Mouse (Mus musculus): Measurements from ENCODE around the gene Gm42372. TPM values are rescaled to one million over a fixed set of nuclear protein-coding genes. Genes with fewer than 3 reads are reported as not detected.
A peak's percentile ranks its signal among the peaks of the same experiment; 100 is the strongest.

Gene Gm42372
- not detected in 2 replicates for polyA plus RNA-seq (2012)

DNA sequence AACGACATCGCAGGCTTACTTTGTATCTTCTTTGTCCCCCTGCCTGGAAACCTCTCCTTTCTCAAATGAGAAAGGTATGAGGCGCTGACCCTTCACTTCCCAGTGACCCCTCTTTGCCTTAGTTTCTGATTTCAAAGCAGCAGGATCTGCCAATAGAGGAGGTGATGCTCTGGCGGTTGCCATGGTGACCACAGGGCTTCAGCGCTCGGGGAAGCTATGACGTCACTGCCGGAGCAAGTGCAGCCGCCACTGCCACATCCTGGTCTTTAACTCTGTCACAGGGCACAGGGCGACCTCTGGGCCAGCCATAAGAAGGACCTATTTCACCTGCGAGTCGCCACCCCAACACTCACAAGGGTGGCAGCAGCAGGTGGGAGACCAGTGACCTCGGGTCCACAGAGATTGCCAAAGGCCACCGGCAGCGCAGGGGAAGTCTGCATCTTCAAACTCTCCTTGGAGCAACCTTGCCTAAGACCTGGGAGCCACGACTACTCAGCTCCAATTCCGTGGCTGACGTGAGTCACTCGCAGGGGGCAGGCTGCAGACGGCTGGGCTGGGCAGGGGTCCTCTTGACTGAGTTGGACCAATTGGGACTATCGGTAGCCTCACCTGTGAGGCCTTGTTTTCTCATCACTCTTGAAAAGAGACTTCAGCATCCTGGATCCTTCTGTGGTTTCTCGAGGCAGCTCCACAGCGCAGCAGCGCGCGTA lies at the start of gene Gm42372:
Gene Gm42372 (plus strand): TSS at position 228 of the 710 bp plus-strand sequence.
- Histone ChIP-seq H3K27me3 (ENCODE audit: control insufficient read depth) (no peaks in the 10 kb centered on the region), H3K9me3 (ENCODE audit: control insufficient read depth, low read length) (no peaks in the 10 kb centered on the region), H3K36me3 (ENCODE audit: control insufficient read depth) (no peaks in the 10 kb centered on the region), H3K4me3 (replicated peaks) (no peak within 1 kb of the TSS), H3K4me1 (ENCODE audit: control insufficient read depth) (peaks cover 17% of the 10 kb centered on the region)
- TF ChIP-seq TAL1 (IDR thresholded peaks at IDR 0.05; ENCODE audit: low read length) (no peak), GATA1 (IDR thresholded peaks at IDR 0.05; ENCODE audit: low read length) (no peak)

DNA sequence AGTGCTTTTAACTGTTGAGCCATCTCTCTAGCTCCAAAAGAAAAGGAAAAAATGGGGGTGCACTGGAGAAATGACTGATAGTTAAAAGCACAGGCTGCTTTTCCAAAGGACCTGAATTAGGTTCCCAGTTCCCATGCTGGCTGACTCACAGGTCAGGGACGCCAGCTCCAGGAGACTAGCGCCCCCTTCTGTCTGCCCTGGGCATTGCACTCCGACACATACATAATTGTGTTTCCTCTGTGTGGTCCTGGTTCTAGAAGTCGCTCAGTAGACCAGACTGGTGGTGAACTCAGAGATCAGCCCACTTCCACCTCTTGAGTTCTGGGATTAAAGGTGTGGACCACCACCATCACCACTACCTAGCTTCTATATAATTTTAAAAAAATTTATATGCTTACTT lies 45.6 kb upstream of the Gm42372 start:
- TF ChIP-seq GATA1 (IDR thresholded peaks at IDR 0.05; ENCODE audit: low read length) (no peak), TAL1 (IDR thresholded peaks at IDR 0.05; ENCODE audit: low read length) (no peak)
- Histone ChIP-seq H3K27me3 (ENCODE audit: control insufficient read depth) (peaks cover 10% of the 10 kb centered on the region), H3K4me3 (replicated peaks) (no peak overlapping the region), H3K9me3 (ENCODE audit: control insufficient read depth, low read length) (no peaks in the 10 kb centered on the region; the same call in 1 of the 2 replicates), H3K4me1 (ENCODE audit: control insufficient read depth) (no peaks in the 10 kb centered on the region), H3K36me3 (ENCODE audit: control insufficient read depth) (no peaks in the 10 kb centered on the region)

DNA sequence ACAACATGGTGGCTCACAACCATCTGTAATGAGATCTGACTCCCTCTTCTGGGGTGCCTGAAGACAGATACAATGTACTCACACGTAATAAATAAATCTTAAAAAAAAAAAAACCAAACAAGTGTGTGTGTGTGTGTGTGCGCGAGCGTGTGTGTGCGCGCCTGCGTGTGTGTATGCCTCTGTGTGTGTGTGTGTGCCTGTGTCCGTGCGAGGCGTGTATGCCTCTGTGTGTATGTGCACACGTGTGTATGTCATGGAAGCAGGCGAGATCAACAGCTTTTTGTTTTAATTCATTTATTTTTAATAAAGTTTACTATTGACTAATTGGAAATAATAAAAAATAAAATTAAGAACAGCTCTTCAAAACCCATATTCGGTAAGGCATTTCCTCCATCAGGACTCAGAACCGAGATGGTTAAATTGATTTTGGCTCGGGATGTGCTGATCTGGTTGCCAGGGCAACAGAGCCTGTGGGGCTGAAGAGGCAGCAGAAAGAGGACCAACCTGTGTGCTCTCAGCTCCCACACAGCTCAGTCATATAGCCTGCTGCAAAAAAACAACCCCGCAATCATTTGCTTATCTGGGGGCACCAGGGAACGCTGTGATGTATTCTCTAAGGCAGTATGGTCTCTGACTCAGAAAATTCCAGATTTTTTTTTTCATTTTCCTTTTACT lies 44.6 kb upstream of the Gm42372 start:
- Histone ChIP-seq H3K27me3 (ENCODE audit: control insufficient read depth) (peaks cover 15% of the 10 kb centered on the region), H3K36me3 (ENCODE audit: control insufficient read depth) (no peaks in the 10 kb centered on the region), H3K4me3 (replicated peaks) (no peak overlapping the region), H3K4me1 (ENCODE audit: control insufficient read depth) (no peaks in the 10 kb centered on the region), H3K9me3 (ENCODE audit: control insufficient read depth, low read length) (no peaks in the 10 kb centered on the region; the same call in 1 of the 2 replicates)
- no peak for TF ChIP-seq TAL1 (IDR thresholded peaks at IDR 0.05; ENCODE audit: low read length)
- no peak for TF ChIP-seq GATA1 (IDR thresholded peaks at IDR 0.05; ENCODE audit: low read length)

- no peak overlapping the region for H3K4me3 ChIP-seq (replicated peaks)
- H3K9me3 ChIP-seq (ENCODE audit: control insufficient read depth, low read length): no peaks in the 10 kb centered on the region; the same call in 1 of the 2 replicates
- H3K4me1 ChIP-seq (ENCODE audit: control insufficient read depth): peaks cover 2% of the 10 kb centered on the region; the same call in 1 of the 2 replicates
- peaks cover 35% of the 10 kb centered on the region for H3K27me3 ChIP-seq (ENCODE audit: control insufficient read depth)
- no peaks in the 10 kb centered on the region for H3K36me3 ChIP-seq (ENCODE audit: control insufficient read depth)
- TF ChIP-seq GATA1 (IDR thresholded peaks at IDR 0.05; ENCODE audit: low read length) (no peak), TAL1 (IDR thresholded peaks at IDR 0.05; ENCODE audit: low read length) (no peak)
These were observed 42.6 kb upstream of the Gm42372 start for GRCm38 (mm10) chr7:16940292-16940691.

GRCm38 (mm10) chr7:16942861-16943260 lies 40.0 kb upstream of the Gm42372 start:
- TF ChIP-seq GATA1 (IDR thresholded peaks at IDR 0.05; ENCODE audit: low read length) (no peak), TAL1 (IDR thresholded peaks at IDR 0.05; ENCODE audit: low read length) (no peak)
- peaks cover 59% of the 10 kb centered on the region for H3K27me3 ChIP-seq (ENCODE audit: control insufficient read depth)
- H3K4me3 ChIP-seq (replicated peaks): no peak overlapping the region
- peaks cover 2% of the 10 kb centered on the region; the same call in 1 of the 2 replicates for H3K4me1 ChIP-seq (ENCODE audit: control insufficient read depth)
- no peaks in the 10 kb centered on the region; the same call in 1 of the 2 replicates for H3K9me3 ChIP-seq (ENCODE audit: control insufficient read depth, low read length)
- no peaks in the 10 kb centered on the region for H3K36me3 ChIP-seq (ENCODE audit: control insufficient read depth)

DNA sequence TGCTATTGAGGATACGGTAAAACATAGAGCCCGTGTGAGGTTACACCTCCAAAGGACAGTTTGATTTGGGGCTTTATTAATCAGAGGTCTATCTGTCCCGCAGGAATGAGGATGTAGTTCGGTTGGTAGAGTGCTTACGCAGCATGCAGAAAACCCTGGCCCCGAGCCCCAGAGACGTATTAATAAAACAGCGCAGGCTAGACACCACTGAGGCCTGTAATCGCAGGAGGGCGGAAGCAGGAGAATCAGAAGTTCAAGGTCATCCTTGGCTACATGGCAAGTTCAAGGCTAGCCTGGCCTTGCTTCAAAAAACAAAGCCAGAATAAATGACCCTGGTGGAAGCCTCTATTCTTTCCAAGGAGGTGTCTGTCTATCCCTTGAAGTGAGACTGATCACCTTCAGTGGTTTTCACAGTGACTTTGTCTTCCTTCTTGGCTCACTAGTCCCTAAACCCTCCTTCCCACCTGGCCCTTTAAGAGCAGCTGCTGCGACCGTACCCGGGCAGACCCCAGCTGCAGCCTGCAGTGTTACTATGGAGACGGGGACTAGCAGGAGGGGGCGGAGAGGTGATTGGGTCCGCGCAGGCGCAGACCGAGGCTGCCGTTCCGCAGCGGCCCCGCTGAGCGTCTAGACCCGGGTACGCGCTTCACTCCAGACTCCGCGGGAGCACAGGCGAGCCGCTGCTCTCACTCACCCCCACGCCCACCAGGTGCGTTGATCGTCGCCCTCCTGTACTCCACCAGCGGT lies 38.7 kb upstream of the Gm42372 start, which contains the start of gene Pnmal2:
Gene Pnmal2 (plus strand): TSS at position 622 of the 747 bp plus-strand sequence.
- H3K4me3 ChIP-seq (replicated peaks): peak within 1 kb of the TSS; percentile 35
- peaks cover 72% of the 10 kb centered on the region for H3K27me3 ChIP-seq (ENCODE audit: control insufficient read depth)
- TF ChIP-seq TAL1 (IDR thresholded peaks at IDR 0.05; ENCODE audit: low read length) (no peak), GATA1 (IDR thresholded peaks at IDR 0.05; ENCODE audit: low read length) (no peak)
- no peaks in the 10 kb centered on the region; the same call in 1 of the 2 replicates for H3K9me3 ChIP-seq (ENCODE audit: control insufficient read depth, low read length)
- no peaks in the 10 kb centered on the region for H3K36me3 ChIP-seq (ENCODE audit: control insufficient read depth)
- peaks cover 2% of the 10 kb centered on the region; the same call in 1 of the 2 replicates for H3K4me1 ChIP-seq (ENCODE audit: control insufficient read depth)

- Histone ChIP-seq H3K27me3 (ENCODE audit: control insufficient read depth) (peaks cover 77% of the 10 kb centered on the region), H3K4me3 (replicated peaks) (peak overlapping the region; percentile 35)
These were observed 38.0 kb upstream of the Gm42372 start for GRCm38 (mm10) chr7:16944808-16945315.

DNA sequence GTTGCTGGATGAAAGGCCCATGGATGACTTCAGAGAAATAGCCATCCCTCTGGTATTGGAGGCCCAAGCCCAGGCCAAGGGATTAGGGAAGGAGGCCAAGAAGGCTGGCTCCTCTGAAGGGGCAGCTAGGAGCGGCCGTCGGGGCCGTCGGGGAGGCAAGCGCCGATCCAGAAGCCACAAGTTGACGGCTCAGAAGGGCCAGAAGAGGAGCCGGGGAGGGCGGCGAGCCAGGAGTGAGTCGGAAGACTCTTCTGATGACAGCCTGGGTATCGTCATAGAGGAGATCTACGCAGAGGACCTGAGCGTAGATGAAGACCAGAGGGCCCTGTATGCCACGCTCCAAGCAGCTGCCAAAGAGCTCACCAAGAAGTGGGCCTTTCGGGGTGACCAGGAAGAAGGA lies 37.5 kb upstream of the Gm42372 start:
- Histone ChIP-seq H3K27me3 (ENCODE audit: control insufficient read depth) (peaks cover 80% of the 10 kb centered on the region), H3K4me3 (replicated peaks) (no peak overlapping the region), H3K4me1 (ENCODE audit: control insufficient read depth) (peaks cover 8% of the 10 kb centered on the region), H3K9me3 (ENCODE audit: control insufficient read depth, low read length) (no peaks in the 10 kb centered on the region; the same call in 1 of the 2 replicates), H3K36me3 (ENCODE audit: control insufficient read depth) (no peaks in the 10 kb centered on the region)
- TF ChIP-seq GATA1 (IDR thresholded peaks at IDR 0.05; ENCODE audit: low read length) (no peak), TAL1 (IDR thresholded peaks at IDR 0.05; ENCODE audit: low read length) (no peak)

More at GRCm38 (mm10) chr7:16944808-16945315, 38.0 kb upstream of the Gm42372 start:
- peaks cover 3% of the 10 kb centered on the region for H3K4me1 ChIP-seq (ENCODE audit: control insufficient read depth)
- TF ChIP-seq GATA1 (IDR thresholded peaks at IDR 0.05; ENCODE audit: low read length) (no peak), TAL1 (IDR thresholded peaks at IDR 0.05; ENCODE audit: low read length) (no peak)
- no peaks in the 10 kb centered on the region; the same call in 1 of the 2 replicates for H3K9me3 ChIP-seq (ENCODE audit: control insufficient read depth, low read length)
- H3K36me3 ChIP-seq (ENCODE audit: control insufficient read depth): no peaks in the 10 kb centered on the region

Data from erythroblast, embryonic 14.5 days (primary cell).